Mouse (Mus musculus) kidney, postnatal 0 days (tissue): ENCODE data around the gene Rassf1. TPM values are rescaled to one million over a fixed set of nuclear protein-coding genes. Genes with fewer than 3 reads are reported as not detected.

Source experiments
- ATAC-seq: fragments of 200-750 bp; cut with Nextera tagmentation; replicated peaks from 2 replicates; pipeline ENCODE4 v1.8.0; 2017; ENCODE audit warnings: low read depth, moderate number of reproducible peaks, moderate TSS enrichment, moderate library complexity; ENCODE audit not compliant: low FRiP score
- DNase-seq: peaks from one replicate; pipeline ENCODE4 v3.0.0-alpha.2; 2016; ENCODE audit warnings: low spot score
- H3K27ac ChIP-seq: fragments of 300-500 bp; sonication (generic); 2 replicates; pipeline ENCODE4 v1.5.1; 2014; ENCODE audit warnings: mild to moderate bottlenecking
- H3K27me3 ChIP-seq: fragments of 300-500 bp; sonication (generic); 2 replicates; pipeline ENCODE4 v1.6.1; 2014; ENCODE audit warnings: low read length, mixed read lengths; ENCODE audit not compliant: insufficient read depth
- H3K36me3 ChIP-seq: fragments of 300-500 bp; sonication (generic); 2 replicates; pipeline ENCODE4 v1.6.1; 2014; ENCODE audit warnings: low read length, mixed read lengths; ENCODE audit not compliant: insufficient read depth
- H3K4me1 ChIP-seq: fragments of 300-500 bp; sonication (generic); replicated peaks from 2 replicates; pipeline ENCODE4 v1.6.1; 2014; ENCODE audit warnings: antibody characterized with exemption, low read length, mixed read lengths; ENCODE audit not compliant: insufficient read depth
- H3K4me2 ChIP-seq: fragments of 300-500 bp; sonication (generic); 2 replicates; pipeline ENCODE4 v1.6.1; 2014; ENCODE audit warnings: mild to moderate bottlenecking, low read length, moderate library complexity, mixed read lengths
- H3K4me3 ChIP-seq: fragments of 300-500 bp; sonication (generic); replicated peaks from 2 replicates; pipeline ENCODE4 v1.5.1; 2014; ENCODE audit warnings: low read depth, low read length
- H3K9ac ChIP-seq: fragments of 300-500 bp; sonication (generic); 2 replicates; pipeline ENCODE4 v1.6.1; 2014; ENCODE audit warnings: low read depth, low read length
- H3K9me3 ChIP-seq: fragments of 300-500 bp; sonication (generic); replicated peaks from 2 replicates; pipeline ENCODE4 v1.6.1; 2016; ENCODE audit warnings: low read length, inconsistent platforms, mixed read lengths
- CTCF ChIP-seq: IDR thresholded peaks from 2 replicates; pipeline ENCODE4 v1.5.1; 2016; ENCODE audit warnings: antibody characterized with exemption, low read depth, mild to moderate bottlenecking, moderate library complexity
- WGBS: fragments of 180-500 bp; shearing (Covaris S2); extraction: QIAGEN DNeasy Blood & Tissue Kit; methylation state at CpG from one replicate; pipeline ENCODE4 v1.1.7; 2014; 5-methylcytosine and 5-hydroxymethylcytosine counted together
- polyA plus RNA-seq: library from polyadenylated mRNA; unstranded; fragments of >200 nt; fragmentation: Nextera tagmentation; extraction: Ambion mirVana; gene quantifications from 2 replicates; pipeline ENCODE4 v1.2.1, GENCODE M21; 2015

Gene Rassf1
- polyA plus RNA-seq, 1 experiment from 2014 or later: 49.8 TPM

DNA sequence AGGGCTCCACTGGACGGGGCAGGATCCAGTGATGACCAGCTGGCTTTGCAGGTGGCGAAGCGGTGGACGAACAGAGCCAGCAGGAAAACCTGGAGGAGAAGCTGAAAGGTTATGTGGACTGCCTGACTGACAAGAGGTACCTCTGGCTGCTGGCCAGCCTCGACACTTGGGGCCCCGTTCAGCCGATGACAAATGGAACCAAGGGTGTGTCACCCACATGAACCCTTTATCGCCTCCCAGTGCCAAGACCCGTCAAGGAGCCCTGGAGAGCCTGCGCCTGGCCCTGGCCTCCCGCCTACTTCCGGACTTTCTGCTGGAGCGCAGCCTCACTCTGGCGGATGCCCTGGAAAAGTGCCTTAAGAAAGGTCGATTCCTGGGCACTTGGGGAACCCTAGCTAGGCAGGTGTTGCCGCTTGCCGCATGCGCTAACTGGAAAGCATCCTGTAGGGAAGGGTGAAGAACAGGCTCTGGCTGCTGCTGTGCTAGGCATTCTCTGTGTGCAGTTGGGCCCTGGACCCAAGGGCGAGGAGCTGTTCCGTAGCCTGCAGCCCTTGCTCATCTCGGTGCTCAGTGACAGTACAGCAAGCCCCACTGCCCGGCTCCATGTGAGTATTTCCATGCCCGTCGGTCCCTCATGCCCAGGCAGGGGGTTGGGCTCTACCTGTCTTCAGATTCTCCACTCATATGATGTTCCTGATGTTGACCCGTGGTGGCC, 38.9 kb downstream of the Rassf1 start:
- Histone ChIP-seq H3K9ac (no peak overlapping the region), H3K9me3 (no peaks in the 10 kb centered on the region), H3K4me2 (no peak overlapping the region), H3K4me3 (no peak overlapping the region), H3K27me3 (no peaks in the 10 kb centered on the region), H3K36me3 (peaks cover 34% of the 10 kb centered on the region), H3K4me1 (peaks cover 12% of the 10 kb centered on the region), H3K27ac (no peak overlapping the region)
- no peak for TF ChIP-seq CTCF
- no peak for ATAC-seq
- WGBS: 83% methylated on average over 25 of the region's 25 CpGs
- no peak for DNase-seq

DNA sequence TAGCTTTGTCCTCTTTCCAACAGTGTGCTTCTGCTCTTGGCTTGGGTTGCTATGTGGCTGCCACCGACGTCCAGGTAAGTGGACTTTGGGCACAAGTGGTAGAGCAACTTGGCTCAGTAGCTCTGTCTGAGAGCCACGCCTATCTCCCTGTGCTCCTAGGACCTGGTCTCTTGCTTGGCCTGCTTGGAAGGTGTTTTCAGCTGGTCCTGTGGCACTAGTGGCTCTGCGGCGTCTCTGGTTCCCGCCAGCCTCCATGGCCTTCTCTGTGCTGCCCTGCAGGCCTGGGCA, 39.4 kb downstream of the Rassf1 start:
- Histone ChIP-seq H3K4me2 (no peak overlapping the region), H3K9ac (no peak overlapping the region), H3K27me3 (no peaks in the 10 kb centered on the region), H3K9me3 (no peaks in the 10 kb centered on the region), H3K4me1 (peaks cover 12% of the 10 kb centered on the region), H3K4me3 (no peak overlapping the region), H3K36me3 (peaks cover 34% of the 10 kb centered on the region), H3K27ac (no peak overlapping the region)
- no peak for DNase-seq
- no peak for ATAC-seq
- 84% methylated on average over 6 of the region's 6 CpGs for WGBS
- TF ChIP-seq CTCF: no peak

DNA sequence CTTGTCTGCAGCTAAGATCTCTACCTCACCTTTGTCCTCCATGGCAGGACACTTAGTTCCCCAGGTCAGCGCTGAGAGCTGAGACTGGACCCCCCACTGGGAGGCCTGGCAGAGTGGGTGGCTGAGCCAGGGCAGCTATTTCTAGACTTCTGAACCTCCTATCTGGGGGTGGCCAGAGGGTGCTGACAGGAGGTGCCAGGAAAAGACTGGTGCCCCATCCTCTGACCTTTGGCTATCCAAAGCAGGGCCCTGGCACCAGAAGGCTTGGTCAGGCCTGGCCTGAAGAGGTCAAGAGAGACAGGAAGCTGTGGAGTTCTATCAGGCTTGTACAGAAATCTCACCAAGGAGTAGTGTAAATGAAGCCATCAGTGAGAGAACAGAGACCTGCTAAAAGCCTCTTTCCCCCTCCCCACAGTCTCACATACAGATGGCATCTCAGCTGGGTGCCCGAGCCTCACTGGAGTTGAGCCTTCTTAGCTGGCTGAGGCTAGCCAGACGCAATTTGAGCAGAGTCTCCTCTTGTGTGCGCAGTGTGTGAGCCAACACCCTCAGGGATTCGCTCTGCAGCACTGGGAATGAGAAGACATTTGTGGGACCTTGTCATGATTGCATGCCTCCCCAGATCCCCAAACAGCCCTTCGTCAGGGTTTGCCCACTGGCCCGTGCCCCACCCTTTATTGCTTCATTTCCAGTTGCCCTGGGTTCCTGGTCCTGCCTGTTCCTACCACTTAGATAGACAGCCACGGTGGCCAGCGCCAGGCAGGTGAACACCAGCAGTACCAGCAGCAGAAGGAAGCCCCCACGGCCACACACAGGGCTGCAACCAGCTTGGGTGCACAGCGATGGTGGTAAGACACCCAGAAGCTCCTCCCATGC, 42.0 kb downstream of the Rassf1 start:
- ATAC-seq (no peak), DNase-seq (no peak)
- Histone ChIP-seq H3K9me3 (no peaks in the 10 kb centered on the region), H3K36me3 (peaks cover 34% of the 10 kb centered on the region), H3K4me1 (peaks cover 7% of the 10 kb centered on the region), H3K27ac (no peak overlapping the region), H3K27me3 (no peaks in the 10 kb centered on the region), H3K4me3 (no peak overlapping the region), H3K4me2 (no peak overlapping the region), H3K9ac (no peak overlapping the region)
- 82% methylated on average over 11 of the region's 11 CpGs for WGBS
- no peak for TF ChIP-seq CTCF

DNA sequence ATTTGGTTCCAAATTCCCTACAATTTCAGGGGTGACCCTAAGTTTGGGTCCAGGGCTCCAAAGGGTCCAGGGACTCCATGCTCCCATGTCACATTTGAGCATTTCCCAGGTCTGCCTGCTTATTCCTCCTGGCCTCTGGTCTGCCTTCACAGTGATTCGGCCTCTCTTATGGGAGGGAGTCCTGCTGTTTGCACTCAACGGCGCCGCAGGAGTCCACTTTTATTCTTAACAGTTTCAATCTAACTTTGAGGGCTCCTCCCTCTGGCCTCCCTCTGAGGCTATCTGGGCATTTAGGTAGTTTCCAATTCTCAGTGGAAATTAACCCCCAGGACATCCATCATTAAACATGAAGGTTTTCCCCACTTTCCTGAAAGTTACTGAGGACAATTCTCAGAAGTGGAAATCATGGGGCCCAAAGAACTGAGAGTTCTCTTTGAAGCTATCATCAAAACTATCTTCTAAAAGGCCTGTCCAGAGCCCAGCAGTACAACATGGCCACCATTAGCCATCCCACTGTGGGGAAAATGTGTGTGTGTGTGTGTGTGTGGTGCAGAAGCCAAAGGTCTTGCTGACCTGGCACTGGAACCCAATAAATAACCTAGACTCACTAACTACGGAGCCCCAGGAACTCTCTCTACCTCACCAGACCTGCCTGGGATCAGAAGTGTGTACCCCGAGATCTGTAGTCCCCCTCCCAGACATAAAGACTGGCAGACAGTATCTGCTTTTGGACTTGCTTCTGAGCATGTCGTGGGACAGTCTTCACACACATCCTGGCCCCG, 43.1 kb downstream of the Rassf1 start:
- Histone ChIP-seq H3K27me3 (no peaks in the 10 kb centered on the region), H3K9ac (no peak overlapping the region), H3K4me1 (no peaks in the 10 kb centered on the region), H3K27ac (no peak overlapping the region), H3K4me2 (no peak overlapping the region), H3K4me3 (no peak overlapping the region), H3K36me3 (peaks cover 34% of the 10 kb centered on the region), H3K9me3 (no peaks in the 10 kb centered on the region)
- no peak for TF ChIP-seq CTCF
- ATAC-seq: no peak
- DNase-seq: no peak
- WGBS: 72% methylated on average over 8 of the region's 8 CpGs

DNA sequence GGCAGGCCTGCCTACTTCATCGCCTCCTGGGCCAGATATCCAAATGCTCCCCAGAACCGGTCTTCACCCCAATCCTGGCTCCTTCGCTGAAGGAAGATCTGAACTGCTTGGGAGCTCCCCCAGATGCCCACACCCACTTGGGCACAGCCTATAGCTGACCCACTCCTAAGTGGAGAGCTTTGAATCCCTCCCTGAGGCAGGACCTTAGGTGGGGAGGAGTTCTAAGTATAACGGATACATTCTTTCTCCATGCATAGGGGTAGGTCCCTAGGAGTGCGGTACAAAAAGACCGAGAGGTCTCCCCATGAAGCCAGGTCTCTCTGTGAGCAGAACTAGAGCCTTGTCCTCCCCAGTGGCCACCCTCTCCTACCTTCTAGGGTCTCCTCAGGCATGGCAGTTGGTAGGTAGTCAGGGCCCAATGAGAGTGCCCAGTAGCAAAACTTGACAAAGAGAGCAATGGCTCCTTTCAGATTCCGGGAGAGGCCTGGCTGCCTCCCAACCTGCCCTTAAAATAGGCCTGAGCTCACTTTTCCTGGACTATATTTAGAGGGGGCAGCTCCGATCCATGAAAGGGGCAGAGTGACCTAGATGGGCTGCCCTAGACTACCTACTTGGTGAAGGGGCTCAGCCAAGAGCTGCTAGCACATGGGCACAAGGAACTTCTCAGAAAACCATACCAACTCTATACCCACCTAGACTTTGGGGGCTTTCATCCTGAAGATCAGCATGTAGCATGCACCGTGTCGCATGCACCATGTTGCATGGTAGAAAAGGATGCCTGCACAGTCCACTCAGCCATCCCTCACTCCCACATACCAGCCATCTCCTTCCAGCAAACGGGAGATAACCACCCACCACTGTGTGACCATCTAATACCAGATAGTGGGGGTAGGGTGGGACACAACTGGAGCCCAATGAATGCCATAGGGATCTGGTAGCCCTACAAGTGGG, 45.5 kb downstream of the Rassf1 start:
- Histone ChIP-seq H3K27ac (no peak overlapping the region), H3K4me1 (no peaks in the 10 kb centered on the region), H3K9me3 (no peaks in the 10 kb centered on the region), H3K4me2 (no peak overlapping the region), H3K4me3 (no peak overlapping the region), H3K27me3 (no peaks in the 10 kb centered on the region), H3K36me3 (peaks cover 24% of the 10 kb centered on the region), H3K9ac (no peak overlapping the region)
- no peak for TF ChIP-seq CTCF
- no peak for ATAC-seq
- WGBS: 86% methylated on average over 11 of the region's 11 CpGs
- DNase-seq: no peak
